ENCODE assay signal across 17 mouse cellular contexts in the genomic region with DNA sequence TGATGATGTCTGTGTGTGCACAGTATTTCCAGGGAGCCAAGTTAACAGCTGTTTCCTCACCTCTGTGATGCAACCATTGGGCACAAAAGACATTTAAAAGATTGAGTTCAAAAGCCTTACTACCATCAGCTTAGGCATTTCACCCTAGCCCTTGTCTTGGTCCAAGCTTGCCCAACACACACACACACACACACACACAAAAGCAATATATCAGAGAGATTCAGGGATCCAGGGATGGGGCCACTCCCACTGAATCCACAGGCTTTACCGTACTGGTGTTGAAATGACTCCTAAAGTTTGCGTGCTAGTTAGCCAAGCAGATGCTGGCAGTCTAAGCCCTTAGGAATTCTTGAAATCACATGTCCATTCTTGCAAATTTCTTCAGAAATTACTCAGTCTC. TPM values are rescaled to one million over a fixed set of nuclear protein-coding genes. Genes with fewer than 3 reads are reported as not detected.
DNase-seq lines count a peak whose midpoint lies in the region; ATAC-seq and TF ChIP-seq lines count a peak whose summit lies in the region.
"Had no signal": no experiment of that assay in that cellular context is flagged by ENCODE, and none has a peak within 500 bp of the region (broad histone marks: within the 10 kb centered on the region; RNA-seq: fewer than 3 reads in every experiment).

No protein-coding gene starts in this region.

- peaks cover 17% of the 10 kb centered on the region for H3K4me1 ChIP-seq in lung, embryonic 15.5 days
- no peaks in the 10 kb centered on the region for H3K4me1 ChIP-seq in midbrain, postnatal 0 days (ENCODE audit: insufficient read depth, low read length)
- H3K4me1 ChIP-seq: limb, embryonic 15.5 days; midbrain, embryonic 12.5 days had no signal

- DNase-seq in heart, adult 11 months: peak; percentile 89
- DNase-seq in heart, postnatal 14 days: no peak
- DNase-seq in lung, adult 18-20 months: no peak
- DNase-seq in 416B (ENCODE audit: low read depth): peak; percentile 21
- peak; percentile 95 for DNase-seq in gonadal fat pad, adult 2 months (ENCODE audit: low read depth)
- no peak for DNase-seq in left cerebral cortex, postnatal 10 days (ENCODE audit: extremely low spot score in 1 of 2, low spot score in 2 of 2)
- DNase-seq in midbrain, postnatal 0 days (ENCODE audit: low spot score): no peak
- DNase-seq: cerebellum, postnatal 14 days; gastrocnemius, postnatal 10 days; thymus, adult 18-20 months had no signal

- WGBS in lung, embryonic 15.5 days: 64% methylated on average over 2 of the region's 2 CpGs
- 88% methylated on average over 2 of the region's 2 CpGs for WGBS in midbrain, postnatal 0 days

- H3K9me3 ChIP-seq in lung, embryonic 15.5 days: no peaks in the 10 kb centered on the region
- H3K9me3 ChIP-seq in midbrain, postnatal 0 days (ENCODE audit: low read length): no peaks in the 10 kb centered on the region
- H3K9me3 ChIP-seq: kidney, embryonic 15.5 days; limb, embryonic 15.5 days; midbrain, embryonic 12.5 days had no signal

- no peaks in the 10 kb centered on the region for H3K27me3 ChIP-seq in lung, embryonic 15.5 days
- H3K27me3 ChIP-seq in midbrain, postnatal 0 days (ENCODE audit: insufficient read depth, low read length): no peaks in the 10 kb centered on the region
- H3K27me3 ChIP-seq: kidney, embryonic 15.5 days; limb, embryonic 15.5 days; midbrain, embryonic 12.5 days had no signal

- intact Hi-C loops in heart, postnatal 14 days (cut with DNase I): no loop called here
- intact Hi-C loops in left cerebral cortex, postnatal 10 days (cut with DNase I): no loop called here

- no peak for TF ChIP-seq CTCF in midbrain, postnatal 0 days (IDR thresholded peaks at IDR 0.05)

- H3K9ac ChIP-seq in lung, embryonic 15.5 days: no peak overlapping the region
- no peak overlapping the region for H3K9ac ChIP-seq in midbrain, postnatal 0 days (replicated peaks; ENCODE audit: low read length, poor library complexity, severe bottlenecking)
- H3K9ac ChIP-seq: forebrain, postnatal 0 days; kidney, embryonic 15.5 days; limb, embryonic 15.5 days; midbrain, embryonic 12.5 days had no signal

- no peak for ATAC-seq in lung, embryonic 15.5 days (ENCODE audit: borderline replicate concordance, extremely low read depth, low FRiP score, low TSS enrichment)
- no peak for ATAC-seq in midbrain, postnatal 0 days (ENCODE audit: low FRiP score)

- peak overlapping the region; percentile 57; the same call in 1 of the 2 replicates for H3K27ac ChIP-seq in lung, embryonic 15.5 days
- no peak overlapping the region for H3K27ac ChIP-seq in midbrain, postnatal 0 days (ENCODE audit: low read depth, low read length)
- H3K27ac ChIP-seq: hindbrain, postnatal 0 days; kidney, embryonic 15.5 days; limb, embryonic 15.5 days; midbrain, embryonic 12.5 days had no signal

- no peak overlapping the region for H3K4me3 ChIP-seq in lung, embryonic 15.5 days
- no peak overlapping the region for H3K4me3 ChIP-seq in midbrain, postnatal 0 days (ENCODE audit: low read depth, low read length)
- H3K4me3 ChIP-seq: kidney, embryonic 15.5 days; limb, embryonic 15.5 days; midbrain, embryonic 12.5 days had no signal

- H3K36me3 ChIP-seq in lung, embryonic 15.5 days: no peaks in the 10 kb centered on the region
- H3K36me3 ChIP-seq in midbrain, postnatal 0 days (ENCODE audit: insufficient read depth, low read length): no peaks in the 10 kb centered on the region
- H3K36me3 ChIP-seq: kidney, embryonic 15.5 days; limb, embryonic 15.5 days; midbrain, embryonic 12.5 days had no signal

- H3K4me2 ChIP-seq in lung, embryonic 15.5 days: no peak overlapping the region
- no peak overlapping the region for H3K4me2 ChIP-seq in midbrain, postnatal 0 days (ENCODE audit: low read depth, low read length, poor library complexity, severe bottlenecking)
- H3K4me2 ChIP-seq: heart, embryonic 11.5 days; limb, embryonic 15.5 days; midbrain, embryonic 12.5 days had no signal

RNA-seq across cellular contexts. Expression of a gene that starts 1.2 kb away (rescaled TPM):
- total RNA-seq in heart, postnatal 14 days (2021): 10 to 100 TPM; 40.6 to 66.0 TPM
- polyA plus RNA-seq in lung, embryonic 15.5 days (2015; fragmentation: Nextera tagmentation; extraction: Ambion mirVana): 4.1 and 6.0 TPM in 2 replicates
- 67.5 and 70.9 TPM in 2 replicates for polyA plus RNA-seq in gonadal fat pad, adult 2 months (2012; rRNA removed)
- 1 to 10 TPM in 1 of 2 experiments, under 1 TPM in 1; 0.85 to 1.3 TPM for total RNA-seq in left cerebral cortex, postnatal 10 days (2021)
- total RNA-seq in midbrain, postnatal 0 days (2014; rRNA removed): 0.14 and 0.55 TPM in 2 replicates
- polyA plus RNA-seq in midbrain, postnatal 0 days (2015; fragmentation: Nextera tagmentation; extraction: Ambion mirVana): 0.38 and 0.59 TPM in 2 replicates

Comparison
In these comparisons a context has a peak if more than half of its experiments do, and no peak if none do; other contexts are left out.
1. DNase-seq: peak in heart, adult 11 months (single experiment), 416B (single experiment) and gonadal fat pad, adult 2 months (single experiment); none in heart, postnatal 14 days (0 of 2), lung, adult 18-20 months (0 of 2), left cerebral cortex, postnatal 10 days (0 of 2) and midbrain, postnatal 0 days (single experiment).
2. RNA of a gene that starts 1.2 kb away (total RNA-seq): 40.6 to 66.0 TPM in heart, postnatal 14 days; 0.85 to 1.3 TPM in left cerebral cortex, postnatal 10 days and 0.14 to 0.55 TPM in midbrain, postnatal 0 days; every median in the first group is over 10 times any median in the second.